Mouse (Mus musculus) monocyte, adult 2 months (primary cell): ENCODE results near the gene Glipr2.

Experiments
- DNase-seq, 2 experiments: peaks; one replicate each; pipeline ENCODE4 v3.0.0; 2022; ENCODE audit warnings: low spot score in 2 of 2, low read depth in 1 of 2

The Glipr2 gene

GRCm38 (mm10) chr4:43970393-43971330 lies 13.5 kb downstream of the Glipr2 start:
- no peak for DNase-seq

- no peak for DNase-seq
Measured at GRCm38 (mm10) chr4:43971541-43972136, 14.4 kb downstream of the Glipr2 start.

GRCm38 (mm10) chr4:43972137-43972591 lies 15.0 kb downstream of the Glipr2 start:
- DNase-seq: peak in 1 of 2 experiments; percentile 34

- DNase-seq: peak; percentile 77 to 78
Measured at GRCm38 (mm10) chr4:43973526-43973981, 16.4 kb downstream of the Glipr2 start.

- no peak for DNase-seq
Measured at GRCm38 (mm10) chr4:43974914-43975616, 17.9 kb downstream of the Glipr2 start.

- no peak for DNase-seq
Measured at GRCm38 (mm10) chr4:43976223-43976740, 19.1 kb downstream of the Glipr2 start.

- no peak for DNase-seq
Measured at GRCm38 (mm10) chr4:43978521-43979443, 21.6 kb downstream of the Glipr2 start.

GRCm38 (mm10) chr4:43979746-43980145 lies 22.5 kb downstream of the Glipr2 start:
- no peak for DNase-seq

GRCm38 (mm10) chr4:43980236-43980635 lies 23.0 kb downstream of the Glipr2 start:
- DNase-seq: no peak

- DNase-seq: no peak
Measured at GRCm38 (mm10) chr4:43980846-43981245, 23.6 kb downstream of the Glipr2 start.

- DNase-seq: no peak
Measured at GRCm38 (mm10) chr4:43981251-43981650, 24.1 kb downstream of the Glipr2 start.

GRCm38 (mm10) chr4:43982053-43982732 lies 25.0 kb downstream of the Glipr2 start:
- DNase-seq: peak; percentile 87 to 95

GRCm38 (mm10) chr4:43983181-43983580 lies 26.0 kb downstream of the Glipr2 start, which contains the start of gene Ccin:
Ccin (plus strand) TSS chr4:43983483.
- DNase-seq: no peak

- DNase-seq: no peak
Measured at GRCm38 (mm10) chr4:43983756-43984155, 26.6 kb downstream of the Glipr2 start.

- no peak for DNase-seq
Measured at GRCm38 (mm10) chr4:43984326-43984725, 27.1 kb downstream of the Glipr2 start.

GRCm38 (mm10) chr4:43988976-43989375 lies 31.8 kb downstream of the Glipr2 start:
- no peak for DNase-seq

GRCm38 (mm10) chr4:43993072-43993471 lies 35.9 kb downstream of the Glipr2 start:
- DNase-seq: no peak

GRCm38 (mm10) chr4:43994342-43994741 lies 37.1 kb downstream of the Glipr2 start:
- no peak for DNase-seq

GRCm38 (mm10) chr4:44003622-44004021 lies 46.4 kb downstream of the Glipr2 start:
- DNase-seq: no peak

- no peak for DNase-seq
Measured at GRCm38 (mm10) chr4:44004126-44004525, 46.9 kb downstream of the Glipr2 start, which contains the start of gene Clta. Clta (plus strand) TSS chr4:44004452.
